Mouse (Mus musculus) heart, adult 2 months (tissue): ENCODE results near the gene Oaz2.

ENCODE experiments used
- CTCF ChIP-seq: fragments of 200-600 bp; IDR thresholded peaks from 2 replicates; pipeline ENCODE4 v1.8.1; 2022; ENCODE audit warnings: antibody characterized with exemption, mild to moderate bottlenecking, moderate library complexity
- EP300 ChIP-seq: fragments of 200-500 bp; IDR thresholded peaks from 2 replicates; pipeline ENCODE4 v1.6.1; 2011; ENCODE audit warnings: low read depth, low read length, control low read depth; ENCODE audit not compliant: insufficient read depth
- POLR2A ChIP-seq: fragments of 200-500 bp; IDR thresholded peaks from 2 replicates; pipeline ENCODE4 v1.6.1; 2011; ENCODE audit warnings: mild to moderate bottlenecking, low read depth, low read length, control low read depth; ENCODE audit not compliant: insufficient read depth

DNA sequence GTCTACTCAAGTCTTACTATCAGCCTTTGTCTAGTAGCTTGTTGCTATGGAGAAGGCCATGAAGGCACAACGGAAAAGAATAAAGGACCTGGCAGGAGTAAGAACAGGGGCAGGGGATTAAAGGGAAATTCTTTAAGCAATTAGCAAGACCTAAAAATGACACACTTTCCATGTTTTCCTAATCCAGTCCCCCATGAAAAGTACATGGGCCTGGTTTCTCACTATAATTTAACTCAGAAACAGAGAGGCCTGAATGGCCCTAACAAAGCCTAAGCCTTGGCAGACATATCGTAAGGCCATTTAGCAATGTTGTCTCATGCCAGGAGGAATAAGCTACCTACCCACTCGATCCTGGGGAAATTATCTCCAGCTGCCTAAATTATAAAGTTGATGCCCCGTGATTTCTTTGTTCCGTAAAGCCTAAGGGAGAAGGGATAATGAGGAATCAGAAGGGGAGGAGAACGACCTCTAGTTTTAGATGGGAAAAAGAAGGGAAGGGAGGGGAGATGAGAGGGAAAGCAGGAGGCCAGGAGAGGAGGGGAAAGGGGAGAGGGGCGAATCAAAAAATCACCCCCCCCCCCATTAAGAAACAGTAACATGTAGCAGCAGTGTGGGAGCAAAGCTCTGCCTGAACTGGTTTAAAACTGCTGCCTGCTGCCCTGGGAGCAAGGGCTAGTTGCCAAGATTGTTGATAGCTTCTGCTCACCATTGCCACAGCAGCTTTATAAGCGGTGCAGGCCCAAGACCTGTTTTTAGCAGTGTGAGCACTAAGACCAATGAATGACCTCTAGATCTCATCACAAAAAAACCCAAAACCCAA, 56.9 kb downstream of the Oaz2 start:
- TF ChIP-seq EP300 (no peak), CTCF (no peak), POLR2A (no peak)
